Mouse (Mus musculus) gonadal fat pad, adult 2 months (tissue): ENCODE data around the gene Lrrc7. TPM values are rescaled to one million over a fixed set of nuclear protein-coding genes. Genes with fewer than 3 reads are reported as not detected.
"Not testable (repeated sequence)": the region's sequence is repeated elsewhere in the genome, so short reads cannot be mapped to it uniquely, and the experiment has no call there.

ENCODE experiments used
- DNase-seq: peaks from one replicate; pipeline ENCODE4 v3.0.0-alpha.2; 2012; ENCODE audit warnings: low read depth
- polyA plus RNA-seq: library from polyadenylated mRNA; depleted of rRNA; stranded (reverse); fragments of >200 nt; gene quantifications from 2 replicates; pipeline ENCODE4 v1.2.3, GENCODE M21; 2012

Lrrc7 gene
- polyA plus RNA-seq, 1 experiment = not detected

DNA sequence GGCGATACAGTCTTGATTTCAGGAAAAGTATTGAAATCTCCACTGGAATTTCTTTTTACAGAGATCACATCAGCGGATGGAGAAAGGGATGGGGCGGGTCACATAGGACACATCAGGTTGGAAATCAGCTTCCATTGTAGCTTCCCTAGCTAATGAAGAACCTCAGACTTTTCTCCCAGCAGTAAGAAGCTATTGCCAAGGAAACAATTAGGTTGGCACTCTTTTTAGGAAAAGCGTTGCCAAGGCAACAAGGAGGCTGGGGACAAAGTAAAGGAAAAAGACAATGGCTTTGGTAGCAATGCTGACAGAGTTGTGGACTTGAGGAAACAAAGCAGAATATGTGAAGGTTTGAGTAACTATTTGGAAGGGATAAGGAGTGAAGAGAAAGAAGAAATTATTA lies 393.6 kb downstream of the Lrrc7 start:
- DNase-seq = no peak

DNA sequence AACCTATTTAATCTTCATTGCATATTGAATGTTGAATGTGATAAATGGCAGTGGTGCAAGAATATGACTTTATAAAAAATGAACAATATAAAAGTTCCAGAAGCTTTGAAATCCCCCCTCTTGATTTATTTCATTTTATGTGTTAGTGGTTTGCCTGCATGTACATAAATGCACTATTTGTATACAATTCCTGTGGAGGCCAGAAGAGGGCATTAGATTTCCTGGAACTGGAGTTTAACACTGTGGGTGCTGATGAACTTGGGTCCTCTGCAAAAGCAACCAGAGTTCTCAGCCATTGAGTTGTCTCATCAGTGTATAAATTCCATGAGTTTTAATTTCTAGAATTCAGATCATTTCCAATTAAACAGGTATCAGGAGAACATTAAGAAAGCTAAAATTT lies 397.0 kb downstream of the Lrrc7 start:
- no peak for DNase-seq

DNA sequence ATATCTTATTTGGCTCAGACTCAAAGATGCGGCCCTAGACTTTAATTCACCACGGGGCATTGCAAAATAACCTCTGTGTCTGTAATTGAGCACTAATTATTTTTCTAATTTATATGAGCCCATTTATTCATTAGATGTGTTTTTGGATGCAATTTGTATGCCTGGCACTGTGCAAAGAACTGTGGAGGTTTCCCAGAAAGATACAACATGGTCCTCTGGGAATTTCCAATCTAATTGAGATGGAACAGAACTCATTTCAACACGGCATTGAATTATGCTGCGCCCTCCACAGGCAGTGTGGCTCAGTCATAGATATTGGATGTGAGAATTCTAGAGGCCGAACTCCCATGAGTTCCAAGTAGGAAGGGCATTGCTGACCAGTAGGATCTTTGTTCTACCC lies 397.6 kb downstream of the Lrrc7 start:
- DNase-seq = no peak

DNA sequence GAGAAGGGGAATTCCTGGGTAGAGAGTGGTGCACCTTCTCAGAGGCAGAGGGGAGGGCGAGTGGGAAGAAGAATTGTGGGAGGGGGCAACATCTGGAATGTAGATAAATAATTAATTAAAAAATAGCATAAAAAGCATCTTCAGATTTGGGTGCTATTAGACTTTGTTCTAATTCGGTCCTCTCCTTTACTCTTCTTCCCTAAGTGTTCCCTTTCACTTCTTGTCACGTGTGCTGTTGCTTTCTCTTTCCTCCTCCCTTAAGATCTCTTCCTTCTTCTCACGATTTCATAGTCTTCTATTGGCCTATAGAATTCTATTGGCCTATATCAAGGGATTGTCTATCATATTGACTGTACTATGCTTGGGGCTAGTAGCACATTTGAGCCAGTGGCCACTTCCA lies 398.9 kb downstream of the Lrrc7 start:
- DNase-seq = no peak

DNA sequence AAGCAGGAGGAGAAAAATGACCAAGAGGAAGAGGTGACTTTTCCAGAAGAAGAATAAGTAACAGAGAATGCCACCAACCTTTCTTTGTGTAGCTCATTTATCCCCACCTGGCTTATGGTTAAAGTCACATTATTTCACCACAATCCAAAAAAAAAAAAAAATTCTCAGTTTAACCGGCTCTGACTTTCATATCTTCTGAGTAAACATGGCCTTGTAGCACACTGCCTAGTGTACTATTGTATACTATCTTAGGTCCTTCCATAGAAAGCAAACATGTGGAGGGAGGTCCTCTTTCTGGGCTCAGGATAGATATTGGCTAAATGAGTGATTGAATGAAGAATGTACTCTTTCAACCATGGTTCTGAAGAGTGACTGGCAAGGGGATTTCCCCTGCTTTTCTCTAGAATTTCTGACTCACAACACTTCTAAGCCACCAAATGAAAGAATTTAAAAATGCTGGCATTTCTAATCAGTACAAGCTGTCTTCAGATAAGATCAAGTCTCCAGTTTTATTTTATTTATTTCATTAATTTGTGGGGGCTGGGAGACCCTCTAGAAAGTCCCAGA lies 400.0 kb downstream of the Lrrc7 start:
- no peak for DNase-seq

DNA sequence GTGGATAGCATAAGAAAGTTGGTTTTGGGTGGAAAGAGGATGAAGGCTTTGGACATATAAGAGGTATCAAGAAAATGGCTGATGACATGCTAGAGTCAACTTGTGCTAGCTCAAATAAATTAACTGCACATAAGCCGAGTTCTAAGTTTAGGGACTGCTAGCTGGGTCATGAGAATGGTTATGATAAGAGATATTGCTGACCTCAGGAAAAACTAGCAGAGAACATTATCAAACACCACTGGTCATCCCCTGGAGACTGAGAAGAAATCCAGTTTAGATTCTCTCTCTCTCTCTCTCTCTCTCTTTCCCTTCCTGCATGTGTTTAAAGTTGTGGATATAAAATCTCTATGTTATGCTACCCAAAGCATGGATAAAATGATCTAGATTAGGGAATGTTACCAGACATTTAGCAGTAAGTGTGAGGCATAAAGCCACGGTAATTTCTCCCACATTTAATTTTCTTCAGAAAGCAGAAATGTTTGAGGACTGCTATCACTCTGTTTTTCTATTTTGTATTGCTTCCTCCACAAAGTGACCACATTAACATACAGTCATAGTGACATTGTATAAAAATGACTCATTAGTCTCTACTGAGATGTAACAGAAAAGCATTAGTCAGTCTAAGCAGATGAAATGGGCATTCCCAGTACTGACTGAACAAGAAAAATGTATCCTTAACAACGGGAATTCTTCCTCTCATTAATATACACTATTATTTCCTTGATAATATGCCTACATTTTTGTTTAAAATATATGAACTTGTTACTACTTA lies 406.3 kb downstream of the Lrrc7 start:
- DNase-seq = no peak

DNA sequence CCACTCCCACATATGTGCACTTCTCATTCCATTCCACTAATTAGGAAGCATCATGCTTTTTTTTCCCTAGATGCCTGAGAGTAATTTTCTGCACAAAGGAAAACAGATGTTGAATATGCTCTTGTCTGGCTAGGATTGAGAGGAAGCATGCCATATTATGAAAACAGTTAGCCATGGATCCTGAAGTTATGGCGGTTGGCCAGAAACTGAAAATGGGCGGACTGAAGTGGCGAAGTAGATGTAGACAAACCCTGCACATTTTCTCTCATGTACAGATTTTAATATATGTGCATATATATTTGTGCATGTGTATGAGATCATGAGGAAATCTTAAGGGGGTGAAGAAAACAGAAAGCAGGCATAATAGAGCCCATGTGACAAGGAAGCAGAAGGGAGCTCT lies 407.9 kb downstream of the Lrrc7 start:
- DNase-seq = no peak

DNA sequence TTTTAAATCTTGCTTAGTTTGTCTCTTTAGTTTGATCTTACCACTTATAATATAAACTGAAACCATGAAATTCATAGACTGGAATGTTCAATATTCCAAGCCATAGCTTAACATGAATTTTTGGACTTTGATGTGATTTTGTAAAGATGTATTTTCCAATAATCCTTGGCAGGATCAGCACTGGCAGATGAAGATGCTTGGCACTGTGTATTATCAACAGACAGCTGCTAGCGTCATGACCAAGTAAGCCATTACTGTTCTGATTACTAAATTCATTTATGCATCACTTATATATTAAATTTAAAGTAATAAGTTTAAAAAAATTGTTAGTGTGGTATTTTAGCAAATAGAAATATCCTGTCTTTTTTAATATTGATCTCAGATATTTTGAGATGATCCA lies 413.0 kb downstream of the Lrrc7 start:
- DNase-seq = no peak

DNA sequence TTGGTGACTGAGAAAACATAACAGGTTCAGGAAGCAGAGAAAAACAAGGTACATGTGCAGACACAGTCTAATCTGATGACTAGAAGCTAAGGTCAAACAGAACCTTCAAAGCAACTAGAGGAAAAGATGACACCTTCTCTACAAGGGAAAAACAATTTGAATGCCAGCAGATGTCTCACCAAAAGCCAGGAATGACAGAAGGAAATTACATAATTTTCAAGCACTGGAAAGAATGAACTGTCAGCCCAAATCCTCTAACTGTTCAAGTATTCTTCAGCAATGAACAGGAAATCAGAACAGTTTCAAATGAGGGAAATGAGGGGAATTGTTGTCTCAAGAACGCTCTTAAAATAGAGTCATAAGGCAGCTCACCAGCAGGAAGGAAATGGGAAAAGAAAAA lies 421.4 kb downstream of the Lrrc7 start:
- DNase-seq = no peak

DNA sequence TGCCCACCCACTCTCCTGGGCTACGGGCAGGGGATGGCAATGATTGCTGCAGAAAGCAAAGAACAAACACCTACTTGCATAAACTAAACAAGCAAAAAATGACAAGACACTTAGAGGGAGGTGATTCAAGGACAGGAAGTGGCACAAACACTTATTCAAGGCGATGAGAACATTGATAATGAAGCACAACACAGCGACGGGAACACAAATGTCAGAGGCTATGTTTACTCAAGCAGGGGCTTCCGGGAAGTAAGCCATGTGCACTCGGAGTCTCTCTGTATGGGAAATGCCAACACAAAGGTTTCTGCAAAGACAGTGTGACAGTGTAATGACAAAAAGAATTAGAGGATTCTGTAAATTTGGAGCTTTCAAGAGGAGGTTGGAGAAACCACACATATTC lies 424.2 kb downstream of the Lrrc7 start:
- DNase-seq = no peak

DNA sequence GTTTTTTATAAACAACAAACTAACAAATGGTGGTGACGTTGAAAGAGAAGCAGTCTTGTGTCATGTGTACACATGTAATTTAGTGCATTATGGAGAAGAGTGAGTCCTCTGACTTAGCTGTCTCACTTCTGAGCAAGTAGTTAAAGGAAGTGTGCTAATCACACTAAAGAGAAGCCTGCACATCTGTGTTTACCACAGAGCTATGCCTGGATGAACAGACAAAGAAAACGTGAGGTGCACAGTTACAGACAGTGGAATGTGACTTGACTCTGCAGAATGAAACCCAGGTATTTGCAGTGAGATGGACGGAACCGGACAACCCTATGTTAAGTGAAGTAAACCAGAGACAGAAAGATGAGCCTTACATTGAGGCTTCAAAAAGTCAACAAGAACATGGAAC lies 430.3 kb downstream of the Lrrc7 start:
- no peak for DNase-seq

DNA sequence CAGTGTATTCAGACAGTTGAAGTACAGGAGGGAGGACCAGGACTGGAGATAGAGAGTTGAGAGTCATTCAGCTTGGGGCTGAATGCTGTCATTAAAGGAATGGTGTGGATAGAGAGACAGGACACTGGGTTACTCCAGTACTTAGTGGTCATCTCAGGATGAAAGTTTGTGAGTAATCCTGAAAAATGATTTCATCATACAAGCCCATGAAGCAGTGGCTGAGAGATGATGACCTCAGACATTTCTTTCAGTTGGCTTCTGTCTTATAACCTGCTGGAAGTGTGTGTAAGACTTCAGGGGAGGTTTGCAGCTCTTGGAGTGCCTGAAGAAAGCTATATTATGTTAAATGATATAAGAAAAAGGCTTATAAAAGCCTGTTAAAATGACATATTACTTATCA lies 430.8 kb downstream of the Lrrc7 start:
- no peak for DNase-seq

DNA sequence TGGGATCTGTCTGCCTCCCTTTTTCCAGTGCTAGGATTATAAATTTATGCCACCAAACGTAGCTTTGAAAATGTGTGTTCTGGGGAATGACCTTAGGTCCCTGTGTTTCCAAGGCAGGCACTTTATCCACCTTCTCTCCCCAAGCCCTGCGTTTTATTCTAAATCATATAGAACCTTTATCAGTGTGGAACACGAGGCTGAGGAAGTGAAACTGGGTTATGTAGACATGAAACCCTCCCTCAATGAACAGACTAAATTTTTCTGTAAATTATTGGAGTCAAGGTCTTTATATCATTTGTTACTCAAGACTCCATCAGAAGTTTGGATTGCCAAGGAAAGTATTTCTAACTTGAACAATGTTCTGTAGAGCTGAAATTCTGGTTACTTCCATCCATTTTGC lies 439.1 kb downstream of the Lrrc7 start:
- no peak for DNase-seq

DNA sequence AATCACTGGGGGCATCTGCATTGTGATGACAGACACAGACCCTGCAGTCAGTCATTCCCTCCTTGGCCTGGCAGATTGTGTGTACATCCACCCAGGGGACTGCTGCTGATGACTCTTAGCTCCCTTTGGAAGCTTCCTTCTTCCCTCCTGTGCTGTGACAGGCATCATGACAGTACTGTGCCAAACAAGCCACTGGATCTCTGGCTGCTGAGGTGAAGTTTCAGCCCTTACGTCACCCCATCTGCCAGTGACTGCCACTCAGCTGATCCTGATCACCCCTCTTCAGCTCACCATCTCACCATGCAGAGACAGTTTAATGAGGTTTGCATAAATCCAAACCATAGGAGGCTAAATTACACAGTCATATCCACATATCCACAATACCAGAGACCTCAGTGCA lies 456.8 kb downstream of the Lrrc7 start:
- DNase-seq = no peak

DNA sequence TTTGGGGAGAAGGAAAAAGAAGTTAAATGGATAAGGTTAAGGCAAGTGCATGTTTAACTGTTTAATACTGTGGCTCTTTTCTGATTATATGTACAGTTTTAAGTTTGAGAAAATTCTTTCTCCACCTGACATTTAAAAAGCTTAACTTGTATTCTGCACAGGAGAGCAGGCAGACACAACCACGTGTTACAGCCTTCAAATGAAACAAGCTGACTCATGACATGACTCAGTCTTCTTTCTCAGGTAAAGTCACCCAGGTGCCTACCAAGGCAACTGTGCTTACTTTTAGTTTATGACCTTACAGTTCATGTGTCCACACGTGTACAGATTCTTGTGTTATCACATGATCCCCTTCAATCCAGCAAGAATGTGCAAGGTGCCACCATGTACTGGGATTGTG lies 458.6 kb downstream of the Lrrc7 start:
- no peak for DNase-seq

DNA sequence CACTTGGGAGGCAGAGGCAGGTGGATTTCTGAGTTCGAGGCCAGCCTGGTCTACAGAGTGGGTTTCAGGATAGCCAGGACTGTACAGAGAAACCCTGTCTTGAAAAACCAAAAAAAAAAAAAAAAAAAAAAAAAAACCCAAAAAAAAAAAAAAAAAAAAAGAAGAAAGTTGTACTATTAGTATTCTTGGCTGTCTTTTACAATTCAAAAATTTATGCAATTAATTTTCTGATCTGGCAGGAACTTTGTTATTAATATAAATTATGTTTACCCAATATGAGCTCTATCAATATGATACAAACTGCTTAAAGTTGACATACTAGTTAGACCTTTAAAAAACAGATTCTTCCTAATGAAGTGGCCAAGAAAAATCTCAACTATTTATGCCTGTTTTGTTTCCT lies 459.5 kb downstream of the Lrrc7 start:
- not testable (repeated sequence) for DNase-seq

DNA sequence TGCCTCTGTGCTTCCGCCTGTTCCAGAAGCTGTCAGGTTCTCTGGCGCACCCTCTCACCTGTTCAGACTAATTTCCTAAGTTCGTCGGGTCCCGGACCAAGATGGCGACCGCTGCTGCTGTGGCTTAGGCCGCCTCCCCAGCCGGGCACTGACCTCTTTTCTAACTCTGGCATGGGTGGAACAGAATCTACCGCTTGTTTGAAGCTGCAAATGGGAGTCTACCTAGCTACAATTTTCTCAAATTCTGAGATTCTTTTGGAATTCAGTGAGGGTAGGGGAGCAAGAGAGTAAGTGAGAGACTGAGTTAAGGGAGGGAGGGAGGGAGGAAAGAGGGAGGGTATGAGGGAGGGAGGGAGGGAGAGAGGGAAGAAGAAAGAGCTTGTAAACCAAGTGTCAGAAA lies 460.0 kb downstream of the Lrrc7 start:
- DNase-seq = not testable (repeated sequence)

DNA sequence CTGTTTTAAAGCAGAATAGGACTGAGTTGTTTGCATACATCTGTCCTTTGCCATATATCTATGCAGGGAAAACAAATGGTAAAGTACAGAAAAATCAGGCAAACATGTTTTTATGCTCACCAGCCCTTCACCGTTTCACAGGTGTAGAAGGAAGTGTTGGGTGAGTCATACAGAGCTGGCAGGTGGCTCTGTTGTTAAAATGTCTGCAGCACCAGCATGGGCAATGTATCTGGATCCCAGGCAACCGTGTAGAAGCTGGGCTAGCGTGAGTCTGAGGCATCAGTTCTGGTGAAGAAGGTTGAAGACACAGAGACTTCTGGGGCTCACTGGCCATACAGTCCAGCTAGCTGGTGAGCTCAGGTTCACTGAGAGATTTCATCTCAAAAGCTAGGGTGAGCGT lies 468.1 kb downstream of the Lrrc7 start:
- DNase-seq = no peak

DNA sequence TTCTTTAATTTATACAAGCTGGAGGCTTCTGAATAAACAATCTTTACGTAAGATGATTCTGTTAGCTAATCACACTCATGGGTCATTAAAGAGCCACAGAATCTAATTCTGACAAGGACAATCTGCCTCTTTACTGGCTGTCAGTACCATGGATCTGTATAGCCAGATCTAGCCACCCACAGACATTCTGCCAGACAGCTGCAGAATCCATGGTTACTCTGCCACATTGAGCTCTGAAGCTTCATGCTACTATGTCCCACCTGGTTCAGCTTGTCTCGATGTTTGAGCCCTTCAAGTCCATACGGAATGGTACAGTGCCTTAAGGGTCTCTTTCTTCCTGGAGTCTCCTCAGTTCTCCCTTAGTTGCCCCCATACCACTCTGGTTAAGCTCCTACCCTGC lies 470.4 kb downstream of the Lrrc7 start:
- DNase-seq = no peak

DNA sequence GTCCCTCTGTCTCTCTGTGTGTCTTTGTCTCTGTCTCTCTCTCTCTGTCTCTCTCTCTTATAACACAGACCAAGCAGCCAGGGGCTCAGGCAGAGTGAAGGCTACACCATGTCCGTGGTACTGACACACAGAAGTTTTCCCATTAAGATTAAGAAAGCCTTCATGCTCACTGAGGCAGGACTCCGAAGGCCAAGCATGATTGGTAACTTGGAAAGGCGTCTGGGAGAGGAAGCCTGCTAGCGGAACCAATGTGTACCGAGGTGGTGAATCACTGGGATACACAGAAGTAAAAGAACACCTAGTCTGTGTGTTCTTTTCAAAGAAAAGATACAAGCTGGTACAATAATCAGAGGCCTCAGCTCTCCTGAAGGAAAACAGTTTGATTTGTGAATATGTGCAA lies 484.2 kb downstream of the Lrrc7 start:
- no peak for DNase-seq

DNA sequence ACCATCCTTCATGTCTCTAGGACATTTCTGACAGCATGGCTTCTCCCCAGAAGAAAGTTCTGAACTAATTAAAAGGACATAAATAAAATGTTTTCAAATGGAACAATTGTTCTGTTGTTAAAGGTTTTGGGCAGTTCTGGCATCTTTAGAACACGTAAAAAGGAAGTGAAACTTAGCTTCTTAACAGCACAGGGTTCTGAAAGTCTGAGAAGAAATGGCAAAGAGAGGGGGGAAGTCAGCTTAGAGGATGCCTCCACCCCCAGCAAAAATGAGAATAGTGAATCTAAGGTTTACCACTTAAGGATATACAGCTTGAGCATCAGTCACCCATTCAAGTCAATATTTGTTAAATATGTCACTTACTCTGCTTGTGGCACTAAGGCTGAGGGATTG lies 484.6 kb downstream of the Lrrc7 start:
- DNase-seq = no peak

DNA sequence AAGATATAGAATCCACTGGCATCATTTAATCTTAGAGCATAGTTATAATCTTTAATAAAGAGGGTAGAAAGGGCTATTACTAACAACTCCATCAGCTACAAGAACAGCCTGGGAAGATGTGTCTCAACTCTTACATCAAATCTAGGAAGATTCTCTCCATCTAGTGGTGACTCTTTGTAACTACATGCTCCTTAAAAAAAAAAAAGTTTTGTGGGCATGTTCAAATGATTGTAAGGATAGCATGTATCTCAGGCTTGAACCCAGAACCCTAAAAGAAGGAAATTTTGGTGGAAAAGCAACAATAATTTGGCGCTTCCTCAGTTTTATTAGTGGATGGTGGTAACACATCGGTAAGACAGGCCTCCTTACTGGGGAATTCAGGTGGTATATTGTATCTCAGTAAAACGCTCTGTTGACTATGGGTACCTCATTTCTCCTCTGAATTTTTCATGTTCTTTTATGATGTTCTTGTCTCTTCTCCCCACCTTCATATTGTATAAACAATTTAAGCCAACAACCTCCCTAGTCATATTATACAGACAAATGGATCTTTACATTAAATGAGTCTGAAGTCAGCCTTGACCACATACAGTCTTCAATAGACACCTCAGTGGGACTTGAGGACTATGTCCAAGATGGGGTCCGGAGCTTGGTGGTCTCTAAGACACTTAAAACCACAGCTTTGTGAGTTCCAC lies 485.2 kb downstream of the Lrrc7 start:
- DNase-seq = no peak

DNA sequence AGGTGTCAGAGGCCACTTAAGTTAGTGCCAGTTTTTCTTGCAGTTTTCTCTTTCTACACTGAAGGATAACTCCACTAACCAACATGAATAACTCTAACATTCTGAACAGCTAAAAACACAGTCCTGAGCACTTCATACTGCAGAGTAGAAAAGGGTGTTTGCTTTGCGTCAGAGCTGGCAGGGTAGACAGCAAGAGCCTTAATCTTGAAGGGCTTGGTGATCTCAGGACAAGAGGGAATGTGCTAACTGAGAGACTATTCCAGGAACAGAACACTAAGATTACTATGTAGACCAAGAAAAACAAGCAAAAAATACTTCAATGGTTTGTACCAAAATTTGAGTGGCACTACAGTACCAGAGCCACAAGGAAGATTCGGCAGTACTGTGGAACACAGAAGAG lies 487.0 kb downstream of the Lrrc7 start:
- no peak for DNase-seq
